ENCODE assay signal across 18 mouse cellular contexts in the genomic region with DNA sequence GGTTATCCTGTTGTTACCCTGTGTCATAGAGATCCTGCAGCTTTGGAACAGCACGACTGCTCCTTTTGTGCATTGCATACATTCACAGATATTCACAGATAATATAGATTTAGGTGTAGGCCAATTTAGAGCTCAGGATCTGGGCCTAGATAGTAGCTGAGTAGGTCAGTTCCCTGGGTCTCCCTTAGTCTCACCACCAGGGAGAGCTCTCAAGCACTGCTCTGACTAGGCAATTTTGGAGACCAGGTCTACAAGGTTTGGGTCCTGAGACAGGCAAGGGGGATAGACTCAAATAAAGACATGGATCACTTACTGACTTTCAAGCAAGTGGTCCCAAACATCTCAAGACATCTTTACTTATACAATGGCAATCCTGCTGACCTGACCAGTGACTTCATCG. TPM values are rescaled to one million over a fixed set of nuclear protein-coding genes. Genes with fewer than 3 reads are reported as not detected.
DNase-seq lines count a peak whose midpoint lies in the region; ATAC-seq and TF ChIP-seq lines count a peak whose summit lies in the region.
"Had no signal": no experiment of that assay in that cellular context is flagged by ENCODE, and none has a peak within 500 bp of the region (broad histone marks: within the 10 kb centered on the region; RNA-seq: fewer than 3 reads in every experiment).

No protein-coding gene starts in this region.

- no peak overlapping the region for H3K9ac ChIP-seq in heart, embryonic 13.5 days
- no peak overlapping the region for H3K9ac ChIP-seq in stomach, postnatal 0 days (ENCODE audit: low read length)
- H3K9ac ChIP-seq: forebrain, embryonic 12.5 days; limb, embryonic 12.5 days had no signal

- H3K27ac ChIP-seq in heart, embryonic 13.5 days (replicated peaks), result 0 out of 2 replicates have a peak overlapping the region, but pooled peaks have one; percentile 54
- no peak overlapping the region for H3K27ac ChIP-seq in bone marrow, adult 2 months (ENCODE audit: control insufficient read depth, insufficient read depth, low read depth, low read length, poor library complexity)
- H3K27ac ChIP-seq in stomach, postnatal 0 days (replicated peaks), result no peak overlapping the region
- H3K27ac ChIP-seq: forebrain, embryonic 12.5 days; limb, embryonic 12.5 days had no signal

- no peak for ATAC-seq in heart, embryonic 13.5 days (ENCODE audit: extremely low read depth, insufficient number of reproducible peaks, low FRiP score, low TSS enrichment)
- no peak for ATAC-seq in stomach, postnatal 0 days (ENCODE audit: low FRiP score, low TSS enrichment)
- no peak for ATAC-seq in megakaryocyte, adult 5-6 weeks (ENCODE audit: poor library complexity, severe bottlenecking)
- ATAC-seq: hindbrain, embryonic 16.5 days had no signal

- TF ChIP-seq EP300 in stomach, postnatal 0 days (optimal IDR thresholded peaks at IDR 0.05), result no peak

- TF ChIP-seq CTCF in lung, adult 2 months (IDR thresholded peaks at IDR 0.05; ENCODE audit: insufficient read depth, low read length), result peak; percentile 53
- TF ChIP-seq CTCF in bone marrow, adult 2 months (IDR thresholded peaks at IDR 0.05; ENCODE audit: control insufficient read depth, insufficient read depth, low read length), result peak; percentile 3; the same call in 1 of the 2 replicates
- peak; percentile 41 for TF ChIP-seq CTCF in stomach, postnatal 0 days (IDR thresholded peaks at IDR 0.05; ENCODE audit: low read depth)

- H3K4me1 ChIP-seq in heart, embryonic 13.5 days, result peaks cover 20% of the 10 kb centered on the region
- peaks cover 5% of the 10 kb centered on the region for H3K4me1 ChIP-seq in lung, adult 2 months (ENCODE audit: control insufficient read depth, insufficient read depth, low read length)
- H3K4me1 ChIP-seq in bone marrow, adult 2 months (ENCODE audit: control insufficient read depth, insufficient read depth, low read length), result no peaks in the 10 kb centered on the region
- H3K4me1 ChIP-seq in stomach, postnatal 0 days (replicated peaks; ENCODE audit: control insufficient read depth, insufficient read depth), result no peaks in the 10 kb centered on the region
- H3K4me1 ChIP-seq: forebrain, embryonic 12.5 days; limb, embryonic 12.5 days had no signal

- TF ChIP-seq POLR2A in lung, adult 2 months (IDR thresholded peaks at IDR 0.05; ENCODE audit: borderline replicate concordance, extremely low read depth, low read depth, low read length), result no peak
- TF ChIP-seq POLR2A in bone marrow, adult 2 months (IDR thresholded peaks at IDR 0.05; ENCODE audit: borderline replicate concordance, control insufficient read depth, low read depth, low read length), result no peak

- no peak for DNase-seq in heart, postnatal 10 days
- DNase-seq in lung, adult 2 months, result no peak
- no peak for DNase-seq in lung, postnatal 10 days
- no peak for DNase-seq in stomach, postnatal 0 days (ENCODE audit: low spot score)
- no peak for DNase-seq in urinary bladder, adult 2 months (ENCODE audit: low spot score)
- DNase-seq: cerebellum, adult 2 months; kidney, adult 8-10 months; midbrain, embryonic 14.5 days; right cerebral cortex, adult 18-20 months; spleen, adult 18-20 months; thymus, postnatal 4 days had no signal

- H3K4me3 ChIP-seq in heart, embryonic 13.5 days, result no peak overlapping the region
- no peak overlapping the region for H3K4me3 ChIP-seq in lung, adult 2 months (replicated peaks; ENCODE audit: extremely low read depth, low read depth, low read length)
- no peak overlapping the region for H3K4me3 ChIP-seq in bone marrow, adult 2 months (replicated peaks; ENCODE audit: control insufficient read depth, low read depth, low read length)
- no peak overlapping the region for H3K4me3 ChIP-seq in stomach, postnatal 0 days (ENCODE audit: low read depth, low read length)
- H3K4me3 ChIP-seq: forebrain, embryonic 12.5 days; limb, embryonic 12.5 days had no signal

- no peaks in the 10 kb centered on the region for H3K36me3 ChIP-seq in heart, embryonic 13.5 days
- no peaks in the 10 kb centered on the region for H3K36me3 ChIP-seq in stomach, postnatal 0 days (ENCODE audit: control insufficient read depth, insufficient read depth, low read length)
- H3K36me3 ChIP-seq: forebrain, embryonic 12.5 days; limb, embryonic 12.5 days had no signal

- no peak overlapping the region for H3K4me2 ChIP-seq in heart, embryonic 13.5 days
- H3K4me2 ChIP-seq in stomach, postnatal 0 days (replicated peaks; ENCODE audit: low read depth), result no peak overlapping the region
- H3K4me2 ChIP-seq: forebrain, embryonic 12.5 days; limb, embryonic 12.5 days had no signal

- intact Hi-C loops in heart, postnatal 10 days (cut with DNase I), result loop anchor here (2.0 kb wide), 1 partner anchor 36 kb away; no protein-coding TSS in a partner anchor

- H3K9me3 ChIP-seq in heart, embryonic 13.5 days, result no peaks in the 10 kb centered on the region
- no peaks in the 10 kb centered on the region for H3K9me3 ChIP-seq in stomach, postnatal 0 days (ENCODE audit: control insufficient read depth, low read length)
- H3K9me3 ChIP-seq: forebrain, embryonic 12.5 days; limb, embryonic 12.5 days had no signal

- 70% methylated on average over 2 of the region's 2 CpGs for WGBS in heart, embryonic 13.5 days
- 69% methylated on average over 2 of the region's 2 CpGs for WGBS in lung, adult 2 months
- 78% methylated on average over 2 of the region's 2 CpGs for WGBS in bone marrow, adult 2 months
- 90% methylated on average over 2 of the region's 2 CpGs for WGBS in stomach, postnatal 0 days

- no peaks in the 10 kb centered on the region for H3K27me3 ChIP-seq in heart, embryonic 13.5 days (replicated peaks)
- H3K27me3 ChIP-seq in stomach, postnatal 0 days (ENCODE audit: control insufficient read depth, insufficient read depth, low read length), result no peaks in the 10 kb centered on the region
- H3K27me3 ChIP-seq: forebrain, embryonic 12.5 days; limb, embryonic 12.5 days had no signal

RNA-seq across cellular contexts. Expression of a gene that starts 38.0 kb away (rescaled TPM):
- polyA plus RNA-seq in heart, embryonic 13.5 days (2015; fragmentation: Nextera tagmentation; extraction: Ambion mirVana), result 74.1 and 80.4 TPM in 2 replicates
- total RNA-seq in heart, postnatal 10 days (2021), result 1,000 to 10,000 TPM; 1,557 to 1,665 TPM
- 154 and 256 TPM in 2 replicates for polyA plus RNA-seq in lung, adult 2 months (2012; rRNA removed)
- polyA plus RNA-seq in bone marrow, adult 2 months (2011; ENCODE audit: insufficient read depth, insufficient read length, low replicate concordance, missing spikeins), result 20.1 and 36.7 TPM in 2 replicates
- polyA plus RNA-seq in stomach, postnatal 0 days (2015; fragmentation: Nextera tagmentation; extraction: Ambion mirVana), result 28.2 and 35.9 TPM in 2 replicates
- total RNA-seq in megakaryocyte, adult 5-6 weeks (2015), result 5.0 and 11.1 TPM in 2 replicates
- 4.3 and 6.0 TPM in 2 replicates for total RNA-seq in megakaryocyte, adult 5-6 weeks (2017)
- 43.3 and 60.4 TPM in 2 replicates for polyA plus RNA-seq in urinary bladder, adult 2 months (2012; rRNA removed)
- total RNA-seq: granulocyte monocyte progenitor cell, adult 5-6 weeks had no signal

Comparison
In these comparisons a context has a peak if more than half of its experiments do, and no peak if none do; other contexts are left out.
1. CTCF ChIP-seq: peak in every context shown above with its lines; median percentile 53 in lung, adult 2 months; 41 in stomach, postnatal 0 days; 3 in bone marrow, adult 2 months.